Mouse (Mus musculus) heart, postnatal 0 days (tissue): ENCODE results near the gene AC134908.4. TPM values are rescaled to one million over a fixed set of nuclear protein-coding genes. Genes with fewer than 3 reads are reported as not detected.

ENCODE experiments used
- ATAC-seq: fragments of 200-750 bp; cut with Nextera tagmentation; 2 replicates; pipeline ENCODE4 v1.8.0; 2017; ENCODE audit warnings: low read depth, moderate number of reproducible peaks, moderate library complexity; ENCODE audit not compliant: insufficient read depth
- DNase-seq: peaks from one replicate; pipeline ENCODE4 v3.0.0-alpha.2; 2016; ENCODE audit warnings: low spot score
- H3K27ac ChIP-seq: fragments of 300-500 bp; sonication (generic); 2 replicates; pipeline ENCODE4 v1.5.1; 2014; ENCODE audit warnings: low read depth, mild to moderate bottlenecking
- H3K27me3 ChIP-seq: fragments of 300-500 bp; sonication (generic); 2 replicates; pipeline ENCODE4 v1.6.1; 2014; ENCODE audit warnings: low read length, mixed read lengths; ENCODE audit not compliant: control insufficient read depth, insufficient read depth
- H3K36me3 ChIP-seq: fragments of 300-500 bp; sonication (generic); replicated peaks from 2 replicates; pipeline ENCODE4 v1.6.1; 2014; ENCODE audit warnings: low read length, mixed read lengths; ENCODE audit not compliant: control insufficient read depth, insufficient read depth
- H3K4me1 ChIP-seq: fragments of 300-500 bp; sonication (generic); 2 replicates; pipeline ENCODE4 v1.6.1; 2014; ENCODE audit warnings: antibody characterized with exemption; ENCODE audit not compliant: control insufficient read depth, insufficient read depth
- H3K4me2 ChIP-seq: fragments of 300-500 bp; sonication (generic); 2 replicates; pipeline ENCODE4 v1.6.1; 2014; ENCODE audit warnings: low read depth, mild to moderate bottlenecking, low read length, moderate library complexity
- H3K4me3 ChIP-seq: fragments of 300-500 bp; sonication (generic); 2 replicates; pipeline ENCODE4 v1.5.1; 2014; ENCODE audit warnings: low read depth, low read length
- H3K9ac ChIP-seq: fragments of 300-500 bp; sonication (generic); replicated peaks from 2 replicates; pipeline ENCODE4 v1.6.1; 2014; ENCODE audit warnings: low read depth, low read length, mixed read lengths
- H3K9me3 ChIP-seq: fragments of 300-500 bp; sonication (generic); replicated peaks from 2 replicates; pipeline ENCODE4 v1.6.1; 2016; ENCODE audit warnings: low read length; ENCODE audit not compliant: control insufficient read depth
- CTCF ChIP-seq: IDR thresholded peaks from 2 replicates; pipeline ENCODE4 v1.5.1; 2016; ENCODE audit warnings: antibody characterized with exemption, control low read depth, low read depth
- EP300 ChIP-seq: IDR thresholded peaks from 2 replicates; pipeline ENCODE4 v1.6.1; 2016; ENCODE audit warnings: antibody characterized with exemption, low read depth
- WGBS: fragments of 180-500 bp; shearing (Covaris S2); extraction: QIAGEN DNeasy Blood & Tissue Kit; methylation state at CpG from one replicate; pipeline ENCODE4 v1.1.7; 2014; 5-methylcytosine and 5-hydroxymethylcytosine counted together
- polyA plus RNA-seq: library from polyadenylated mRNA; unstranded; fragments of >200 nt; fragmentation: Nextera tagmentation; extraction: Ambion mirVana; gene quantifications from 2 replicates; pipeline ENCODE4 v1.2.1, GENCODE M21; 2015
- total RNA-seq: library from RNA; depleted of rRNA; stranded (reverse); fragments of >200 nt; gene quantifications from 2 replicates; pipeline ENCODE4 v1.2.3, GENCODE M21; 2014; ENCODE audit warnings: low replicate concordance

AC134908.4 gene
- total and polyA plus RNA-seq, 2 experiments from 2014 or later, result 0.66 TPM; not detected in 1

GRCm38 (mm10) chr17:25783861-25784574 is 11.4 kb downstream of the AC134908.4 start:
- Histone ChIP-seq H3K4me2 (peak overlapping the region; percentile 84; the same call in 1 of the 2 replicates), H3K4me3 (no peak overlapping the region), H3K9me3 (no peaks in the 10 kb centered on the region), H3K27me3 (no peaks in the 10 kb centered on the region), H3K36me3 (peaks cover 48% of the 10 kb centered on the region), H3K9ac (peak overlapping the region; percentile 55; the same call in 1 of the 2 replicates), H3K27ac (no peak overlapping the region), H3K4me1 (peaks cover 10% of the 10 kb centered on the region)
- TF ChIP-seq EP300 (no peak), CTCF (no peak)
- no peak for DNase-seq
- no peak for ATAC-seq
- WGBS, result 83% methylated on average over 15 of the region's 15 CpGs

GRCm38 (mm10) chr17:25783086-25783485 is 12.4 kb downstream of the AC134908.4 start:
- WGBS, result 46% methylated on average over 7 of the region's 7 CpGs
- Histone ChIP-seq H3K4me2 (no peak overlapping the region), H3K9me3 (no peaks in the 10 kb centered on the region), H3K4me1 (peaks cover 10% of the 10 kb centered on the region), H3K4me3 (no peak overlapping the region), H3K27ac (no peak overlapping the region), H3K27me3 (no peaks in the 10 kb centered on the region), H3K9ac (no peak overlapping the region), H3K36me3 (peaks cover 57% of the 10 kb centered on the region)
- DNase-seq (no peak), ATAC-seq (peak; percentile 15; the same call in 1 of the 2 replicates)
- TF ChIP-seq CTCF (no peak), EP300 (no peak)

- H3K36me3 ChIP-seq, result peaks cover 63% of the 10 kb centered on the region
- H3K4me2 ChIP-seq, result no peak overlapping the region
- H3K9ac ChIP-seq, result no peak overlapping the region
- TF ChIP-seq CTCF, result no peak
- TF ChIP-seq EP300, result no peak
- H3K4me3 ChIP-seq, result no peak overlapping the region
- H3K9me3 ChIP-seq, result no peaks in the 10 kb centered on the region
- no peak for DNase-seq
- no peak for ATAC-seq
- H3K4me1 ChIP-seq, result peaks cover 10% of the 10 kb centered on the region
- 76% methylated on average over 6 of the region's 6 CpGs for WGBS
- no peak overlapping the region for H3K27ac ChIP-seq
- no peaks in the 10 kb centered on the region for H3K27me3 ChIP-seq
Observed at GRCm38 (mm10) chr17:25781339-25781738, 14.1 kb downstream of the AC134908.4 start.

- no peaks in the 10 kb centered on the region for H3K9me3 ChIP-seq
- ATAC-seq, result no peak
- H3K4me1 ChIP-seq, result peaks cover 6% of the 10 kb centered on the region
- H3K27ac ChIP-seq, result no peak overlapping the region
- H3K36me3 ChIP-seq, result peaks cover 63% of the 10 kb centered on the region
- no peak overlapping the region for H3K9ac ChIP-seq
- TF ChIP-seq CTCF (no peak), EP300 (no peak)
- 93% methylated on average over 5 of the region's 5 CpGs for WGBS
- no peaks in the 10 kb centered on the region for H3K27me3 ChIP-seq
- no peak overlapping the region for H3K4me2 ChIP-seq
- DNase-seq, result no peak
- H3K4me3 ChIP-seq, result no peak overlapping the region
Observed at GRCm38 (mm10) chr17:25777948-25778347, 17.5 kb downstream of the AC134908.4 start.

GRCm38 (mm10) chr17:25775318-25776062 is 20.0 kb downstream of the AC134908.4 start:
- H3K4me3 ChIP-seq, result no peak overlapping the region
- ATAC-seq, result no peak
- DNase-seq, result no peak
- no peaks in the 10 kb centered on the region for H3K9me3 ChIP-seq
- H3K36me3 ChIP-seq, result peaks cover 38% of the 10 kb centered on the region
- peaks cover 6% of the 10 kb centered on the region for H3K4me1 ChIP-seq
- no peak overlapping the region for H3K4me2 ChIP-seq
- H3K9ac ChIP-seq, result no peak overlapping the region
- no peak overlapping the region for H3K27ac ChIP-seq
- 79% methylated on average over 10 of the region's 10 CpGs for WGBS
- no peaks in the 10 kb centered on the region for H3K27me3 ChIP-seq
- TF ChIP-seq EP300, result no peak
- no peak for TF ChIP-seq CTCF
